Mouse (Mus musculus): ENCODE data around the gene Opn1sw.
"Not testable (repeated sequence)": the region's sequence is repeated elsewhere in the genome, so short reads cannot be mapped to it uniquely, and the experiment has no call there.

Opn1sw gene

DNA sequence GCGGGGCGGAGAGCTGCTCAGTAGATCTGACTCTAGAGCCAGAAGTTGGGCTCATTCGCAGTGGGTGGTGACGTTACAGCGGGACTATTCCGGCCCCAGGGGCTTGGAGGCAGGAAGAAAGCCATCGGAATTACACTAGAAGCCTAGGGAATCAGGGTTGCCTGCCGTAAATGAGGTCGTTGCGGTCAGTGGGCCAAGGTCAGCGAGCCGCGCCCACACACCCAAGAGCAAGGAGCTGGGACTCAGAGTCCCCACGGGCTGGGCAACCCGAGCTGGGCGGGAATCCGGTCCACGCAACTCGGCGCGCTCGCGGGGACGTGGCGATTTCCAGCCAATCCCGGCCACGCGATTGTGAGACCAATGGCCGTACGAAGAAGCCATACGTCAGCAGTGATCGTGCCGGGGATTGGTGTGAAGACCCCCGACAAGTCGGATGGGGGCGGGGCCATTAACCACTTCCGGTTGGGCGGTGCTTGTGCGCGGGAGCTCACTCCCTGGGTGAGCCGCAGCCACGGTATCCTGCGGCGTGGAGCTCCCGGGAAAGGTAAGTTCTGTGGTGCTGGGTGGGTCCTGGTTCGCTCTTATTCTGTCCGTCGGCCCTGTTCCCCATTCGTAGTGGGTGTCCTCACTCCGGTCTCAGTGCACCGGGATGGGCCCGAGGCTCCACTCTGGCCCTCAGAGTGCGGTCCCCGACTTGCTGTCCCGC, 40.5 kb downstream of the Opn1sw start, which contains the start of gene Calu:
Gene Calu (plus strand): TSS at position 405 of the 706 bp plus-strand sequence.
- intact Hi-C loops (cut with DNase I), result no loop called here

DNA sequence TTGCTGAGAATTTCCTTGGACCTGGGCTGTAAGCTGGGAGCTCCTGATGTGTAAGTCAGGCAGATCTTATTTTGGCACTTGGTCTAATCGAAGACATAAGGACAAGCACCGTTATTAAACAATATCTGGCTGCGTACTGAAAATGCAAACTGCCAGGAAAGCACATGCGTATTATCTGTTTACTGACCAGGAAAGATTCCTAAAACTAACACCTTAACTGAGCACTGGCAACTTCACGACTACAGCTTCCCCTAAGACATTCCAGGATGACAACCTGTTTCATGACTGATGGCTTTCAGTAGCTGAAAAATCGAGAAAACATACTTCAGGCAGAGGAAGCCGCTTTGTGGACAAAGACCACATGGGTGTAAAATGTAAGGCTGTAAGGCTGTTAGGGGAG, 41.1 kb downstream of the Opn1sw start:
- intact Hi-C loops (cut with DNase I), result no loop called here

DNA sequence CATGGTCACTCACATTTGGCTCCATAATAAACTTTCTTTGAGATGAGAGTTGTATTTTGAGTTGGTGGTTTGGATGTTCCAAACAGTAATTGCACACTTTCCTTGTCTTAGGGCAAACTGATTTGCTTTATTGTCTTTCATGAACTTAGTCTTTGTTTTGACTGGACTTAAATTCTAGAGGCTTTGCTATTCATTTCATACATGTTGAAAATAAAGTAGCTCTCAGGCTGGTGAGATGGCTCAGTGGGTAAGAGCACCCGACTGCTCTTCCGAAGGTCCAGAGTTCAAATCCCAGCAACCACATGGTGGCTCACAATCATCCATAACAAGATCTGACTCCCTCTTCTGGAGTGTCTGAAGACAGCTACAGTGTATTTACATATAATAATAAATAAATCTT, 41.8 kb downstream of the Opn1sw start:
- intact Hi-C loops (cut with DNase I), result not testable (repeated sequence)

DNA sequence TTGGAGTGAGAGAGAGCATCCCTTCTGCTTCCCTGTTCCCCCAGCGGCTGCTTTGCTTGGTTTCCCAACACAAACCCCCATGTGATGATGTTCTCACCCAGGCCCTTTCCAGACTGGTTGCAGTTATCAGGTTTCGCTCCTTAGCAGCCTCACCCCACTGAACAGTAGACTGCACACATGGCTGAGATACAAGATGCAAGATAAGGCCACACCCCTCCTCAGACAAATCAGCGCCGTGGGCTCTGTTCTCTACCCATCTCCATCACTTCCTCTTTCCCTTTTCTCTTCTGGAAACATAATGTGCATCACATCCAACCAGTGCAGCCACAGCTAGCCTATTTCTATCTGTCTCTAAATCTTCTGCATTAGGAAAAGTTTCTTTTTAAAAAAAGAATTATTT, 58.8 kb downstream of the Opn1sw start:
- intact Hi-C loops (cut with DNase I), result no loop called here

DNA sequence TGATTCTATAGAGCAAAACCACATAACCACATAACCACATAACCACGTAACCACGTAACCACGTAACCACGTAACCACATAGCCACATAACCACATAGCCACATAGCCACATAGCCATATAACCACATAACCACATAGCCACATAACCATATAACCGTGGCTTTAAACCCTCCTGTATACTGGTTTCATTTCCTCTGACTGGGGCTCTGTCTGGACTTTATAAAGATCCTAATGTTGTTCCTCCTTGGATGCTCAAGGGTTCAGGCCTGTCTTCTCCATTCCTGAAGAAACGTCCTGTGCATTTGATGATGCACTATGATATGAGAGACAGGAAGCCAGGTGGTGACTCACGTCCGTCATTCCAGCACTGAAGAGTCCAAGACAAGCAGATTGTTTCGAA, 61.3 kb downstream of the Opn1sw start:
- intact Hi-C loops (cut with DNase I), result no loop called here

Small RNA genes within 50 kb of the gene (microRNA-seq; reads per million reads assigned to microRNA genes)
- gene Gm26220 (0.12 to 0.23 reads per million in 2 experiments), gene Gm44354 (0 reads per million in 2 experiments)

Data from adrenal gland (tissue).